In the genomic region with DNA sequence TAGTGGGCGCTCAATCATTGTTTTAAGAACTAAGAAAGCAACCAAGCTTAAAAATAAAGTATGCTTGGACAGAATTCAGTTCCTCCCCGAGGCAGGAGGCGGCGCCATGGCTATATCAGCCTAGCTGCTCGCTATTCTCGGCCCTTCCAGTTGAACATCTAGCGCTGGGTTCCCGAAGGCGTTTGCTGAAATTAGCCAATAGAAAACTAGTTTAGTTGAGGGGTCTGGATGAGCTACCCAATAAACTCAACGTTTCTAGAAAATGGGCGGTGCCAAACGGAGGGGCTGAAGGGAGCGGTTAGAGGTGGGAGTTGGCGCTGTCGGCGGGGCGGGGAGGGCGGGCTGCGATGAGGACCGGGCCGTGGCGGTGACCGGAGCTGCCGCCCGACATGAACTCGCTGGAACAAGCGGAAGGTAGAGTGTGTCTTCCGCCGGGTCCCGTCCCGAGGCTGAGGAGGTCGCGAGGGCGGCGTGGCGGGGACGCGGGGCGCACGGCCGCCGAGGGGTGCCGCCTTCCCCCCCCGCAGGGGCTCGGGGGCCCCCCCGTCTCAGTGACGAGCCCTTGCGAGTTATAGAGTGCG, we compare ENCODE assay signal across 8 mouse cellular contexts. TPM values are rescaled to one million over a fixed set of nuclear protein-coding genes. Genes with fewer than 3 reads are reported as not detected.
DNase-seq lines count a peak whose midpoint lies in the region; ATAC-seq and TF ChIP-seq lines count a peak whose summit lies in the region.

A gene (plus strand): TSS at position 314 of the 581 bp plus-strand sequence.

- peak; percentile 99 for DNase-seq in Patski (ENCODE audit: low read depth, low spot score)
- DNase-seq in cerebellum, postnatal 14 days: peak; percentile 93 to 99
- DNase-seq in frontal cortex, postnatal 14 days (ENCODE audit: low spot score in 2 of 2): peak; percentile 88 to 90
- peak; percentile 82 to 84 for DNase-seq in layer of hippocampus, postnatal 25 days (ENCODE audit: extremely low spot score in 1 of 2, low spot score in 1 of 2)
- peak; percentile 98 for DNase-seq in lung, postnatal 25 days (ENCODE audit: low spot score)
- peak; percentile 97 for DNase-seq in retina, embryonic 14.5 days (ENCODE audit: low spot score)
- peak; percentile 93 for DNase-seq in thymus, postnatal 4 days

- H3K9ac ChIP-seq in hindbrain, embryonic 13.5 days: peak within 1 kb of the TSS; percentile 93

- WGBS in hindbrain, embryonic 13.5 days: 1% methylated on average over 48 of the region's 49 CpGs

- CTCF ChIA-PET in Patski (lab: Charles Lee): interaction anchor here (1.0 to 3.1 kb wide), 5 partner anchors 9 to 83 kb away, joined by 3 to 14 read pairs (median 6); no protein-coding TSS in a partner anchor

- POLR2A ChIA-PET in Patski (lab: Charles Lee): no interaction called here

- peak within 1 kb of the TSS; percentile 77 for H3K4me2 ChIP-seq in hindbrain, embryonic 13.5 days

- peak within 1 kb of the TSS; percentile 78 for H3K27ac ChIP-seq in hindbrain, embryonic 13.5 days

- TF ChIP-seq CTCF in Patski (IDR thresholded peaks at IDR 0.05): peak; percentile 89

- no peaks in the 10 kb centered on the region for H3K9me3 ChIP-seq in hindbrain, embryonic 13.5 days

- peaks cover 12% of the 10 kb centered on the region for H3K4me1 ChIP-seq in hindbrain, embryonic 13.5 days (replicated peaks)

- peak within 1 kb of the TSS; percentile 92 for H3K4me3 ChIP-seq in hindbrain, embryonic 13.5 days

- H3K36me3 ChIP-seq in hindbrain, embryonic 13.5 days: peaks cover 25% of the 10 kb centered on the region

- in situ Hi-C loops in Patski (cut with MboI; ENCODE audit: low pct_unique_long_range_greater_than_20kb): no loop called here

- ATAC-seq in Patski: peak; percentile 95
- ATAC-seq in hindbrain, embryonic 13.5 days (ENCODE audit: low FRiP score): peak; percentile 100

- H3K27me3 ChIP-seq in Patski: no peaks in the 10 kb centered on the region
- no peaks in the 10 kb centered on the region for H3K27me3 ChIP-seq in hindbrain, embryonic 13.5 days

RNA-seq across cellular contexts. Expression of the gene that starts here (rescaled TPM):
- polyA plus RNA-seq in Patski (2021): 47.1 TPM
- 43.5 and 44.4 TPM in 2 replicates for polyA plus RNA-seq in hindbrain, embryonic 13.5 days (2015; fragmentation: Nextera tagmentation; extraction: Ambion mirVana)
- 10 to 100 TPM; 30.1 to 33.3 TPM for total RNA-seq in layer of hippocampus, postnatal 25 days (2021)

Comparison
In these comparisons a context has a peak if more than half of its experiments do, and no peak if none do; other contexts are left out.
1. Peak in every context shown above with its lines: DNase-seq, ATAC-seq, H3K4me3 ChIP-seq and H3K27ac ChIP-seq.